Mouse (Mus musculus): ENCODE measurements around the gene Ccnd2. TPM values are rescaled to one million over a fixed set of nuclear protein-coding genes. Genes with fewer than 3 reads are reported as not detected.

Ccnd2 gene
- 36.7 and 37.9 TPM in 2 replicates for polyA plus RNA-seq (2021; fragmentation: Nextera tagmentation)
- long read RNA-seq, experiment 1, full-length matches to known transcripts, result 59 of 79 reads
- long read RNA-seq, experiment 1, partial matches to known transcripts, result 1 of 79 reads
- long read RNA-seq, experiment 1, other reads (novel, unspliced or antisense), result 19 of 79 reads
- long read RNA-seq, experiment 2, full-length matches to known transcripts, result 36 of 52 reads
- long read RNA-seq, experiment 2, partial matches to known transcripts, result 3 of 52 reads
- long read RNA-seq, experiment 2, other reads (novel, unspliced or antisense), result 13 of 52 reads

GRCm38 (mm10) chr6:127152106-127152951 is at the start of gene Ccnd2:
TSS of gene Ccnd2 (minus strand) at chr6:127152193.

GRCm38 (mm10) chr6:127109402-127109930 is 42.5 kb downstream of the Ccnd2 start, which contains the start of gene Tigar:
TSS of gene Tigar (minus strand) at chr6:127109557.

Other genes starting within 250 kb of the Ccnd2 start
- 0.10 and 0.15 TPM in 2 replicates for gene Dyrk4, start 230.4 kb downstream of the Ccnd2 start, polyA plus RNA-seq (2021; fragmentation: Nextera tagmentation)
- 1.4 and 2.3 TPM in 2 replicates for gene Rad51ap1, start 212.6 kb downstream of the Ccnd2 start, polyA plus RNA-seq (2021; fragmentation: Nextera tagmentation)
- 21.9 TPM in 2 replicates for gene D6Wsu163e, start 212.2 kb downstream of the Ccnd2 start, polyA plus RNA-seq (2021; fragmentation: Nextera tagmentation)
- gene Fgf6, start 136.6 kb downstream of the Ccnd2 start, polyA plus RNA-seq (2021; fragmentation: Nextera tagmentation), result not detected in 2 replicates
- not detected in 2 replicates for gene Fgf23, start 79.3 kb downstream of the Ccnd2 start, polyA plus RNA-seq (2021; fragmentation: Nextera tagmentation)
- 10.4 and 12.4 TPM in 2 replicates for gene Tigar, start 42.6 kb downstream of the Ccnd2 start, polyA plus RNA-seq (2021; fragmentation: Nextera tagmentation)

All from left cerebral cortex, adult 6 months (tissue).